Mouse (Mus musculus) telencephalon, adult 2 months (tissue): ENCODE data around the gene Rhox3a2.
"Not testable (repeated sequence)": the region's sequence is repeated elsewhere in the genome, so short reads cannot be mapped to it uniquely, and the experiment has no call there.

Experiments used
- DNase-seq: peaks from one replicate; pipeline ENCODE4 v3.0.0-alpha.2; 2011; ENCODE audit warnings: low read depth, low spot score

Gene Rhox3a2

DNA sequence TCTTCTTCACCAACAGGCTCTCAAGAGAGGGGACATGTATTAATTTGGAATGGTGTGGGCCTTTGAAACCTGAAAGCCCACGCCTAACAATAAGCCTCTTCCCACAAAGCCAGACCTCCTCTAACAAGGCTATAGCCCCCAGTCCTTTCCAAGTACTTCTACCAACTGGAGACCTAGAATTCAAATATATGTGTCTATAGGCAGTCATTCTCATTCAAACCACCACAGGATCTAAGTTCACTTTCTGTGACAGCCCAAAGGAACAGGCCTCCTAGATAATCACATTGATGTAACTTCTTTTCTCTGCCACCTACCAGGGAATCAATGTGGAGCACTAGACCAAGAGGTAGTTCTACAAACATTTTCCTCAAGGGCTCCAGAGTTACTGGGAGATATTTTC, at the start of gene Rhox3a2:
Rhox3a2 (plus strand) TSS at position 301 of the 400 bp plus-strand sequence.
- DNase-seq: not testable (repeated sequence)

DNA sequence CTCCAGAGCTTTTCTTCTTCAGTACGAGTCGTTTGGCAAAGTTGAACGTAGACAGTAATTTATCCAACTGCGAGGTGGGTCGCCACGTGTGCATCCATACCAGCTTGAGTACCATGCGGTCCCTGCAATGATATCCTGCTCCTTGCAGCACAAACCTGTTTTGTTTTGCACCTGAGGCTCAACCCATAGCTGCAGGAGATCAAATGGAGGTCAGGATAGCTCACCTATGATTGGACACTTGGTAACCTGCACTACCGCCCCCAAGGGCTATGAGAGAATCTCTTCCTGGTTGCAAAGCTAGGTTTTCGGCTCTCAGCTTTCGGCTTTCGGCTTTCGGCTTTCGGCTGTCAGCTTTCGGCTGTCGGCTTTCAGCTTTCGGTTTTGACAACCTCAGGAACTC, 10.7 kb downstream of the Rhox3a2 start, which contains the start of gene Rhox4a2:
Rhox4a2 (plus strand) TSS at position 301 of the 400 bp plus-strand sequence.
- not testable (repeated sequence) for DNase-seq

DNA sequence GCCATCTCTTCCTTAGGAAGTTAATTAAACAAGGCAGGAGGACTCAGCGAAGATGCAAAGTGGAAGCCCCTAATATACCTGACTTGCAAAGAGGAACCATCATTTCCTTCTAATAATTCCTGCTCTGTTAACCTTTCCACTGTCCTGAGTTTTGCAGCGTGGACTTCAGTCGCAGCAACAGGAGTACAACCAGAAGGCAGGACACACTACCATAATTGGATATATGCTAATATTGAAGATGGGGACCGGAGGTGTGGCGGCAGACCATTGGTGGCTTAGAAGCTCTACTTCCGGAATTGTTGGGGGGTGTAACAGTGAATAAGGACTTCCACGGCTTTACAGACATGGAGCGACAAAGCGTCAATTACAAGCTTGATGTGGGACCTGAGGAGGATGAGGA, 31.9 kb downstream of the Rhox3a2 start, which contains the start of gene Rhox2b:
Rhox2b (plus strand) TSS at position 301 of the 400 bp plus-strand sequence.
- not testable (repeated sequence) for DNase-seq

DNA sequence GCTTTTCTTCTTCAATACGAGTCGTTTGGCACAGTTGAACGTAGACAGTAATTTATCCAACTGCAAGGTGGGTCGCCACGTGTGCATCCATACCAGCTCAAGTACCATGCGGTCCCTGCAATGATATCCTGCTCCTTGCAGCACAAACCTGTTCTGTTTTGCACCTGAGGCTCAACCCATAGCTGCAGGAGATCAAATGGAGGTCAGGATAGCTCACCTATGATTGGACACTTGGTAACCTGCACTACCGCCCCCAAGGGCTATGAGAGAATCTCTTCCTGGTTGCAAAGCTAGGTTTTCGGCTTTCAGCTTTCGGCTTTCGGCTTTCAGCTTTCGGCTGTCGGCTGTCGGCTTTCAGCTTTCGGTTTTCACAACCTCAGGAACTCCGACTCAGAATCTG, 52.4 kb downstream of the Rhox3a2 start, which contains the start of gene Rhox4b:
Rhox4b (plus strand) TSS at position 301 of the 400 bp plus-strand sequence.
- not testable (repeated sequence) for DNase-seq
